Mouse (Mus musculus) liver, postnatal 0 days (tissue): ENCODE measurements around the gene Slc17a5. TPM values are rescaled to one million over a fixed set of nuclear protein-coding genes. Genes with fewer than 3 reads are reported as not detected.

ENCODE experiments used
- ATAC-seq: fragments of 200-750 bp; cut with Nextera tagmentation; 2 replicates; pipeline ENCODE4 v1.8.0; 2017; ENCODE audit warnings: mild to moderate bottlenecking, moderate library complexity
- DNase-seq: peaks from one replicate; pipeline ENCODE4 v3.0.0-alpha.2; 2016
- H3K27ac ChIP-seq: fragments of 300-500 bp; sonication (generic); 2 replicates; pipeline ENCODE4 v1.5.1; 2014; ENCODE audit warnings: antibody characterized with exemption, moderate library complexity, mild to moderate bottlenecking, low read depth
- H3K27me3 ChIP-seq: fragments of 300-500 bp; sonication (generic); 2 replicates; pipeline ENCODE4 v1.6.1; 2014; ENCODE audit warnings: low read length, control low read depth, mixed read lengths; ENCODE audit not compliant: insufficient read depth
- H3K36me3 ChIP-seq: fragments of 300-500 bp; sonication (generic); replicated peaks from 2 replicates; pipeline ENCODE4 v1.6.1; 2014; ENCODE audit warnings: mild to moderate bottlenecking, control low read depth, low read length, moderate library complexity, mixed read lengths; ENCODE audit not compliant: insufficient read depth
- H3K4me1 ChIP-seq: fragments of 300-500 bp; sonication (generic); 2 replicates; pipeline ENCODE4 v1.6.1; 2014; ENCODE audit warnings: antibody characterized with exemption, mild to moderate bottlenecking, control low read depth; ENCODE audit not compliant: insufficient read depth
- H3K4me2 ChIP-seq: fragments of 300-500 bp; sonication (generic); 2 replicates; pipeline ENCODE4 v1.6.1; 2014; ENCODE audit warnings: low read depth, mild to moderate bottlenecking, low read length, moderate library complexity, mixed read lengths
- H3K4me3 ChIP-seq: fragments of 300-500 bp; sonication (generic); 2 replicates; pipeline ENCODE4 v1.5.1; 2014; ENCODE audit warnings: low read depth, low read length
- H3K9ac ChIP-seq: fragments of 300-500 bp; sonication (generic); replicated peaks from 2 replicates; pipeline ENCODE4 v1.6.1; 2014; ENCODE audit warnings: mild to moderate bottlenecking, moderate library complexity
- H3K9me3 ChIP-seq: fragments of 300-500 bp; sonication (generic); 2 replicates; pipeline ENCODE4 v1.6.1; 2016; ENCODE audit warnings: mild to moderate bottlenecking, control low read depth, low read length, mixed read lengths
- CTCF ChIP-seq: sonication (generic); IDR thresholded peaks from 2 replicates; pipeline ENCODE4 v1.5.1; 2016; ENCODE audit warnings: antibody characterized with exemption, low read depth
- EP300 ChIP-seq: IDR thresholded peaks from 2 replicates; pipeline ENCODE4 v1.6.1; 2016; ENCODE audit warnings: antibody characterized with exemption, low read depth, mild to moderate bottlenecking
- WGBS: fragments of 180-500 bp; shearing (Covaris S2); extraction: QIAGEN DNeasy Blood & Tissue Kit; methylation state at CpG from one replicate; pipeline ENCODE4 v1.1.7; 2014; ENCODE audit not compliant: insufficient replicate concordance; 5-methylcytosine and 5-hydroxymethylcytosine counted together
- polyA plus RNA-seq: library from polyadenylated mRNA; unstranded; fragments of >200 nt; fragmentation: Nextera tagmentation; extraction: Ambion mirVana; gene quantifications from 2 replicates; pipeline ENCODE4 v1.2.1, GENCODE M21; 2015

The Slc17a5 gene
- polyA plus RNA-seq, 1 experiment from 2014 or later, result 6.2 TPM

- Histone ChIP-seq H3K27me3 (no peaks in the 10 kb centered on the region), H3K36me3 (no peaks in the 10 kb centered on the region), H3K27ac (no peak overlapping the region), H3K4me2 (no peak overlapping the region), H3K9ac (no peak overlapping the region), H3K4me3 (no peak overlapping the region), H3K4me1 (peaks cover 25% of the 10 kb centered on the region), H3K9me3 (no peaks in the 10 kb centered on the region)
- TF ChIP-seq CTCF (no peak), EP300 (no peak)
- DNase-seq (no peak), ATAC-seq (no peak)
- WGBS, result 66% methylated on average over 7 of the region's 7 CpGs
Observed at GRCm38 (mm10) chr9:78534606-78535005, 53.2 kb downstream of the Slc17a5 start.

GRCm38 (mm10) chr9:78533296-78533935, 54.4 kb downstream of the Slc17a5 start:
- no peak overlapping the region; the same call in 1 of the 2 replicates for H3K9ac ChIP-seq
- ATAC-seq, result peak; percentile 85
- H3K27ac ChIP-seq, result peak overlapping the region; percentile 89
- WGBS, result 42% methylated on average over 18 of the region's 18 CpGs
- TF ChIP-seq EP300, result peak; percentile 52; the same call in 1 of the 2 replicates
- no peak for TF ChIP-seq CTCF
- H3K27me3 ChIP-seq, result no peaks in the 10 kb centered on the region
- peak; percentile 85 for DNase-seq
- no peak overlapping the region for H3K4me3 ChIP-seq
- H3K9me3 ChIP-seq, result no peaks in the 10 kb centered on the region
- H3K36me3 ChIP-seq, result no peaks in the 10 kb centered on the region
- peaks cover 25% of the 10 kb centered on the region for H3K4me1 ChIP-seq
- H3K4me2 ChIP-seq, result peak overlapping the region; percentile 40

- Histone ChIP-seq H3K4me2 (peak overlapping the region; percentile 40), H3K36me3 (no peaks in the 10 kb centered on the region), H3K9me3 (no peaks in the 10 kb centered on the region), H3K27ac (peak overlapping the region; percentile 89), H3K4me3 (no peak overlapping the region), H3K9ac (no peak overlapping the region; the same call in 1 of the 2 replicates), H3K27me3 (no peaks in the 10 kb centered on the region), H3K4me1 (peaks cover 25% of the 10 kb centered on the region)
- no peak for TF ChIP-seq CTCF
- TF ChIP-seq EP300, result no peak
- 45% methylated on average over 9 of the region's 9 CpGs for WGBS
- peak; percentile 71 for ATAC-seq
- DNase-seq, result no peak
Observed at GRCm38 (mm10) chr9:78532341-78532819, 55.5 kb downstream of the Slc17a5 start.

GRCm38 (mm10) chr9:78531816-78532215, 56.0 kb downstream of the Slc17a5 start:
- ATAC-seq (no peak), DNase-seq (no peak)
- Histone ChIP-seq H3K27me3 (no peaks in the 10 kb centered on the region), H3K4me1 (peaks cover 28% of the 10 kb centered on the region), H3K27ac (peak overlapping the region; percentile 89), H3K9ac (no peak overlapping the region; the same call in 1 of the 2 replicates), H3K4me2 (peak overlapping the region; percentile 40), H3K4me3 (no peak overlapping the region), H3K9me3 (no peaks in the 10 kb centered on the region), H3K36me3 (no peaks in the 10 kb centered on the region)
- WGBS, result 29% methylated on average over 5 of the region's 5 CpGs
- no peak for TF ChIP-seq EP300
- no peak for TF ChIP-seq CTCF

GRCm38 (mm10) chr9:78527767-78528381, 60.0 kb downstream of the Slc17a5 start:
- Histone ChIP-seq H3K27ac (peak overlapping the region; percentile 88), H3K4me3 (peak overlapping the region; percentile 65), H3K9me3 (no peaks in the 10 kb centered on the region), H3K9ac (peak overlapping the region; percentile 69), H3K36me3 (no peaks in the 10 kb centered on the region), H3K4me1 (peaks cover 27% of the 10 kb centered on the region), H3K27me3 (no peaks in the 10 kb centered on the region), H3K4me2 (peak overlapping the region; percentile 99)
- TF ChIP-seq EP300 (0 out of 2 replicates have a peak, but pooled peaks have one; percentile 13), CTCF (peak; percentile 94)
- peak; percentile 90 for DNase-seq
- peak; percentile 67 for ATAC-seq
- 1% methylated on average over 16 of the region's 16 CpGs for WGBS

GRCm38 (mm10) chr9:78527301-78527761, 60.5 kb downstream of the Slc17a5 start:
- peak overlapping the region; percentile 88 for H3K27ac ChIP-seq
- peak overlapping the region; percentile 99 for H3K4me2 ChIP-seq
- WGBS, result 0% methylated on average over 24 of the region's 24 CpGs
- TF ChIP-seq CTCF (peak; percentile 83), EP300 (no peak)
- H3K9me3 ChIP-seq, result no peaks in the 10 kb centered on the region
- ATAC-seq, result peak; percentile 83
- no peaks in the 10 kb centered on the region for H3K27me3 ChIP-seq
- H3K36me3 ChIP-seq, result no peaks in the 10 kb centered on the region
- peak overlapping the region; percentile 65 for H3K4me3 ChIP-seq
- H3K4me1 ChIP-seq, result peaks cover 23% of the 10 kb centered on the region
- DNase-seq, result peak; percentile 87
- peak overlapping the region; percentile 69 for H3K9ac ChIP-seq
